Mouse (Mus musculus): Measurements from ENCODE around the gene Slc7a5.

Slc7a5 gene

DNA sequence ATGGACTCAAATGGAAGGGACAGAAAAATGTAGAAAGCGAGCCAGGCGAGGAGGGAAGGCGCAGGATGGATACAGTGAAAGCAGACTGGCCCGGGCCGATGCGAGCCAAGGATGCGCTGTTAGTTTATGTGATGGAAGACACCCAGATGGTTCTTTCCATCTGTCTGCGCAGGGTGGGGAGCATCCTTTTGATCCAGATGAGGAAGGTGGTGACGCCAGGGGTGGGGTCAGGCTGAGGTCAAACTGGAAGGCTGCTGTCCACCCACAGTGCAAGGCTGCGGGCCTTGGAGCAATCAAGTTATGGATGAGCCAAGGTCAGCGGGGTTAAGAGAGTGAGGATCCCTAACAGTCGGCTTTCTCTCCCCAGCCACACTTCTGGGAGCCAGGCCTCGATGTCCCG is 28.9 kb upstream of the Slc7a5 start:
- in situ Hi-C loops (cut with MboI, MseI), result no loop called here

- in situ Hi-C loops (cut with MboI, MseI), result no loop called here
Observed at GRCm38 (mm10) chr8:121935341-121936294, 28.1 kb upstream of the Slc7a5 start.

- in situ Hi-C loops (cut with MboI, MseI), result no loop called here
Observed at GRCm38 (mm10) chr8:121934923-121935322, 27.4 kb upstream of the Slc7a5 start.

DNA sequence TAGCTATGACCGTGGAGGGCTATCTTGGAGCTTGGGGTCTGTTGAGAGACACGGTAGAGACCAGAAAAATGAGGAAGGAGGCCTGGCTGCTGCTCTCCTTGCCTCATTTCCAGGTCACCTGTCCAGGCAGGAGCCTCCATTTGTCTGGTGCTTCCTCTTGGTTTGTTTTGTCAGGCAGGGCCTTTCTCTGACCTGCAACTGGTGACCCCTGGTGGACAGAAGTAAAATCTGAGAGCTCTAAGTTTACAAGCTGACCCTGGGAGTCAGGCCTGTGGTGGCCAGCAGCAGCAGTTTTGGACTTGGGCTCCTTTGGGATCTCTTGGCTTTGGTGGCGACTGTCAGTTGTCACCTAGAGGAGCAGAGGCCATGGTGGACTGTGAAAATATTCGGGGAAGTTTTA is 27.0 kb upstream of the Slc7a5 start:
- in situ Hi-C loops (cut with MboI, MseI), result no loop called here

DNA sequence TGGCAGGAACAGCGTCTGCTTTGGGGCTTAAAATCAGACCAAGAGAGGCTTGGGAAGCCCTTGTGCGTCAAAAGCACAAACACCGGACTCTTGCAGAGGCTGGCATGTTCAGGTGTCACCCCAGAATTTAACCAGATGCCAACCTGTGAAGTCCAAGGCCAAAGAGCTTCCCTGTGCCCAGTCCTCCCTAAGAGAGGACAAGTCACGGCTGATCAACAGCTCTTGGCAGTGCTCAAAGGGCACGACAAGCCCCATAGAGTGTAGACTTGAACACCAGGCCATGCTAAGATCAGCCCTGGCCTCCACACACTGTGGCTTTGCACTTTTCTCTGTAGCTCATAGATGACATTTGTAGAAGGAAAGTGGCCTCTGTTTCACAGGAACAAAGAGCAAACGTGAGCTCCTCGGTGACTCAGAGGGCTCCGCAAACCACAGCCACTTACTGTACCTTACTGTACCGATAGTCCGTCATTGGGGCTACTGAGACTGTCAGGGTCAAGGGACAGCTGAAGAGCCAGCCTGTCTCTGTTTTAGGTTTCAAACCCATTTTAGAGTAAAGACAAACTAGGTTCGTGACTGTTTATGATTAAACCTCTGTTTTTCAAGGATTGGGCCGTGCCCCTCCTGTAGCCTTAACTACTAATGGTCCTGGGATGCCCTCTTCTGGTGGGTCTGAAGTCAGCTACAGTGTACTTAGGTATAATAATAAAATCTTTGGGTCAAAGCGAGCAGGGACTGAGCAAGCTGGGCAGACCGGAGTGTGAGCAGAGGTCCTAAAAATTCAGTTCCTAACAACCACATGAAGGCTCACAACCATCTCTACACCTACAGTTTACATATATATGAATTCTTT is 25.4 kb upstream of the Slc7a5 start:
- in situ Hi-C loops (cut with MboI, MseI), result no loop called here

DNA sequence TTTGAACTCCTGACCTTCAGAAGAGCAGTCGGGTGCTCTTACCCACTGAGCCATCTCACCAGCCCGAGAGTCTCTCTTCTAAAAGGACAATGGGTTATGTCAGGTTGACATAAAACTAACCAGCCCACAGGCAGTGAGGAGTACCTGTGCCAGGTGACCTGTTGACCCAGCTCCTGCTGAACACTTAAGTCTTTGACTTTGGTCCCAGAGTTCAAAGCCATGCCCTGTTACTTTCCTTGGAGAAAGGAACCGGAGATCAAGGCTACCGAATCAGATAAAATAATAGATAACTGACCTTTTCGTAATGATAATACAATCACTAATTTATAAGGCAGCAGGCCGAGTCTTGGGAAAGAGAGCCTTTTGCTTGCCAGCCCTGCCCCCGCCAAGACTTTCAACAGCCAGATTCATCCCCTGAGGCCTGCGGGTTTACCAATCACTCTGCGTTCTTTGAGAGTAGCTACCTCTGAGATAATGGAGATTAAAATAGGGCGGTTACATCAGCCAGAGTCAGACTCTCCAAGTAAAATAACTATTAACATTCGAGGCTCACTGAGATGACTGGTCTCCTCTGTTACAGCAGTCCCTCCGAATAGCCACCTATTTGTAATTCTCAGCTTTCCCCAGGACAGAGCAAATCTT is 24.7 kb upstream of the Slc7a5 start:
- in situ Hi-C loops (cut with MboI, MseI), result no loop called here

DNA sequence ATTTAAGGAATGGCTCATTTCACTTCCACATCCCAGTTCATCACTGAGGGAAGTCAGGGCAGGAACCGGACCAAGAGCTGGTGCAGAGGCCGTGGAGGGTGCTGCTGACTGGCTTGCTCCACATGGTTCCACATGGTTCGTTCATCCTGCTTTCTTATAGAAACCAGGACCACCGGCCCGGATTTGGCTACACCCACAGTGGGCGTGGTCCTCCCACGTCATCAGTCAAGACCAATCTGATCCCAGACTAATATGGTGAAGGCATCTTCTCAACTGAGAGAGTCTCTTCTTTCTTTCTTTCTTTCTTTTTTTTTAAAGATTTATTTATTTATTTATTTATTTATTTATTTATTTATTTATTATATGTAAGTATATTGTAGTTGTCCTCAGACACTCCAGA is 24.1 kb upstream of the Slc7a5 start:
- in situ Hi-C loops (cut with MboI, MseI), result no loop called here

GRCm38 (mm10) chr8:121930047-121930446 is 22.6 kb upstream of the Slc7a5 start:
- in situ Hi-C loops (cut with MboI, MseI), result no loop called here

DNA sequence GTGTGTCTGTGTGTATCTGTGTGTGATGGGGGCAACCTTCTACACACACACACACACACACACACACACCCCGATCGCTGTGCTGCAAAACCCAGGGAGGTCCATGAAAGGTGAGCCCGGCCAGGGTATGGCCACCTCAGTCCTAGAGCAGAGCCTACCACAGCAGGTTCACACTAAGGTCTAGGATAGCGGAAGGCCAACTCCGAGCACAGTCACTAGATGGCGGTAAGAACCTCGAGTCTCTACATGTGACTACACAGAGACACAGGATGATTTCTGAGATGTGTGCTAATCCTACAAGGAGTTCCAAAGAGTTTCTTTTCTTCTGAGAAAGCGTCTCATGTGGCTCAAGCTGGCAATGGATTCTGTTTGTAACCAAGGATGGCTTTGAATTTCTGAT is 19.8 kb upstream of the Slc7a5 start:
- in situ Hi-C loops (cut with MboI, MseI), result loop anchor here (10.0 kb wide), 1 partner anchor 173 kb away; no protein-coding TSS in a partner anchor

DNA sequence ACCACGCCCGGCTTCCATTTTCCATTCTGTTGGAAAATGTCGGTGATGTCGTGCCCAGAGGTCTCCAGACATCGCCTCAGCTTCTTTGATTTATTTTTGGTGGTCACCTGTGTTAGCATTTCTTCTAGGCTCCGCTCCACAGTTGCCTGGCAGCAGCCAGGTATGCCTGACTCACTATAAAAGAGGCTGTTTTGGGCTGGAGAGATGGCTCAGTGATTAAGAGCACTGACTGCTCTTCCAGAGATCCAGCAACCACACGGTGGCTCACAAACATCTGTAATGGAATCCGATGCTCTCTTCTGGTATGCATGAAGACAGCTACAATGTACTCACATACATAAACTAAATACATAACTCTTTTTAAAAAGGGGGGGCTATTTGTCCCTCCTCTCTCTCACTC is 18.8 kb upstream of the Slc7a5 start:
- in situ Hi-C loops (cut with MboI, MseI), result loop anchor here (10.0 kb wide), 1 partner anchor 171 kb away; no protein-coding TSS in a partner anchor

DNA sequence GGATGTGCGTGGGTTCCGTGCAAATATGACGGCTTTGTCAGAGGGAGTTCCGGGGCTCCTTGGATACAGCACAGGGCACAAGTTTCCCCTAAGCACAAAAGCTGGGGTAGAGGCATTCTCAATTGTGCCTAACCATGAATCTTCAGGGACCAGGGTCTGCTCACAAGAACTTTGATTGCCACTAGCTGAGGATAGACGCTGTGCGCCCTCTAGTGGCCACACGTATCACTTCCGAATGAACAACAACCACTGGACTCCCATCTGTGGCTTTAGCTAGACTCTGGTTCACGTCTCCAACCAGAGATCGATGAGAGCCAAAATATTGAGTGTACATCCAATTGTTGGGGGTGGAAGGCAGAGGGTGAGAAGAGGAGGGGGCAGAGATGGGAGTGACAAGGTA is 18.1 kb upstream of the Slc7a5 start:
- in situ Hi-C loops (cut with MboI, MseI), result loop anchor here (10.0 kb wide), 1 partner anchor 171 kb away; no protein-coding TSS in a partner anchor

DNA sequence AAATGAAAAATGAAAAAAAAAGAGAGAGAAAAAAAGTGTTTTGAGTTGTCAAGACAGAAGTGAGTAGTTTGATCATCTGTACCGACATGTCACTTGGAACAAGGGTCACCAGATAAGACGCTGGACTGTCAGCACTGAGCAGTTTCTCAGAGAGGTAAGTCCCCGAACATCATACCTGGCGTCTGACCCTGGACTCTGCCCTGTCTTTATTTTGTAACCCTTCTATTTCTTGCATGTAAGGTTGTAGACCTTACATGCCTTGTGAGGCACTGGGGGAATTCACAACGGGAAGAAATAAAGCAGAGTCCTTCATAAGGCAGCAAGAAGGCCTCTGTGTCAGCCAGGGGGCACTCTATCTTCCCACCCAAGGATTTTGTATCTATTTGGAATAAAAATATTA is 17.2 kb upstream of the Slc7a5 start:
- in situ Hi-C loops (cut with MboI, MseI), result loop anchor here (10.0 kb wide), 1 partner anchor 170 kb away; no protein-coding TSS in a partner anchor

DNA sequence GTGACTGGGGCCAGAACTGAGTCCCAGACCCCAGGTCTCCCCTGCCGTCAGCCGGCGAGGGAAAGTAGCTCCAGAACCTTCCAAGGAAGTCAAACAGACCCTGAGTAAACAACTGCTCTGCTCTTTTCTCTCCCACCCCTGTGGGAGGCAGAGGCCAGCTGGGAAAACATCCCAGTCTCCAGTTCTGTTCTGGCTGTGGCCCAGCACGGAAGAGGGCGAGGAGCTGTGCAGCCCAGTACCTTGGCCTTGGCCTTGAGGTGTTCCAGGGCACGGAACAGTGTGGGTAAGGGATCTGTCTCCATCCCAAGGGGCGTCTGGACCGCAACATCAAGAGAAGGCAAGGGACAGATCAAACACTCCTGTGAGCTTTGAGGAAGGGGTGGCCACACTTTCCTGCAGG is 14.6 kb upstream of the Slc7a5 start:
- in situ Hi-C loops (cut with MboI, MseI), result loop anchor here (10.0 kb wide), 1 partner anchor 167 kb away; no protein-coding TSS in a partner anchor

- in situ Hi-C loops (cut with MboI, MseI), result loop anchor here (10.0 kb wide), 1 partner anchor 167 kb away; no protein-coding TSS in a partner anchor
Observed at GRCm38 (mm10) chr8:121921582-121921981, 14.1 kb upstream of the Slc7a5 start.

DNA sequence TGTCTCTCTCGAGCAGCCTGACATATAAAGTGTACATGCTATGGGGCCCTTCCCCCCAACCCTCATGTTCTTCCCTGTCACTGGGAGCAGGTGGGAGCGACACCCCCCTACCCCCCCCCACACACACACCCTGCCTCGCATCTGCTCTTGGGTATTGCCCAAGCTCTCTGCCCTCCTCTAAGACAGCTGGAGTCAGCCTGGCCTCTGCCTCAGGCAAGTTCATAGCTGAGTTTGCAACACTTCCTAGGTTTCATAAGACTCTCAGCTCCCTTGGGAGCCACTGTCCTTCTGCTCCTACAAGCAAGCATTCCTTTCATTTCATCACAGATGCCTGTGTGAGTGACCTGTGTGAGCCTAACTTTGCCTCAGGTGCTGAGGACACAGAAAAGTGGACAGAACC is 12.2 kb upstream of the Slc7a5 start:
- in situ Hi-C loops (cut with MboI, MseI), result loop anchor here (10.0 kb wide), 1 partner anchor 165 kb away; no protein-coding TSS in a partner anchor

DNA sequence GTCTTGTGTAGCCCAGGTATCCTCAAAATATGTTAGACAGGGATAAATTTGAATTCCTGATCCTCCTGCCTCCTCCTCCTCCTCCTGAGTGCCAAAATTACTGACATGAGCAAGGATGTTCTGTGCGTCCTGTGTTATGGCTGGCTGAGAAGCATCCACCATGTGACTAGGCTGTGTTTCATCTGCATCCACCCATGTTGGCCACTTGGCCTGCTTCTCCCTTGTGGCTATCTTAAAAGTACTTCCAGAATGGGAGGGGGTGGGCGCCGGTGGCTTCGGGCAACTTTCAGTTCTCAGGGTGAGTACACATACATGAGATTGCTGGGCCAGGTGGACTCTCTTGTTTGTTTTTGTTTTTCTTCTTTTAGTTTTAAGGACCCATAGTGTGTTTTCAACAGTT is 11.7 kb upstream of the Slc7a5 start:
- in situ Hi-C loops (cut with MboI, MseI), result no loop called here

GRCm38 (mm10) chr8:121913378-121913777 is 5.9 kb upstream of the Slc7a5 start:
- in situ Hi-C loops (cut with MboI, MseI), result no loop called here

GRCm38 (mm10) chr8:121912831-121913230 is 5.3 kb upstream of the Slc7a5 start:
- in situ Hi-C loops (cut with MboI, MseI), result no loop called here

DNA sequence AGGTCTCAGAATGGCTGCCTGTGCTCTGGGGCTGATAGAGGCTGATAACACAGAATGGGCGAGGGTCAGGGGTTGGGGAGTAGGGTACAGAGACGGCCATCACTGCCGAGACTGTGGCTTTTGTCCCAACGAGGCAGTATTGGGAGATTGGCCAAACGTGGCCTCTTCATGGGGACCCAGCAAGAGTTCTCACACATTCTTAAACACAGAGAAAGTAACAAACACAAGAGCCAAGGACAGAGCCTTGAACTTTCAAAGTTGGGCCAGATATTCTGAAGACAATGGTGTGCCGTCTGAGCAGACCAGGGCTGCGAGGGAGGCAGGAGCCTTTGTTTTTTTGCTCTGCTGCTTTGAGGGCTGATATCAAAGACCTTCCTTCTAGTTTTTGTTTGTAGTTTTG is 4.5 kb upstream of the Slc7a5 start:
- in situ Hi-C loops (cut with MboI, MseI), result no loop called here

GRCm38 (mm10) chr8:121911400-121911799 is 3.9 kb upstream of the Slc7a5 start:
- in situ Hi-C loops (cut with MboI, MseI), result no loop called here

- in situ Hi-C loops (cut with MboI, MseI), result loop anchor here (10.0 kb wide), 1 partner anchor 325 kb away; no protein-coding TSS in a partner anchor
Observed at GRCm38 (mm10) chr8:121909663-121910062, 2.2 kb upstream of the Slc7a5 start.

Data from T-helper 1 cell (primary cell).